Mouse (Mus musculus): Measurements from ENCODE around the gene Crip3. TPM values are rescaled to one million over a fixed set of nuclear protein-coding genes. Genes with fewer than 3 reads are reported as not detected.
A peak's percentile ranks its signal among the peaks of the same experiment; 100 is the strongest.

Gene Crip3
- total and polyA plus RNA-seq, 3 experiments = not detected

GRCm38 (mm10) chr17:46419717-46420116, 9.0 kb upstream of the Crip3 start (continued):
- no peak for TF ChIP-seq TBP (IDR thresholded peaks at IDR 0.05; ENCODE audit: low read depth, low read length)

- Histone ChIP-seq H3K4me3 (ENCODE audit: control insufficient read depth in 1 of 2, insufficient read depth in 1 of 2, low read depth in 2 of 2, low read length in 2 of 2) (no peak overlapping the region), H3K79me2 (ENCODE audit: control insufficient read depth, insufficient read depth, low read length, poor library complexity) (no peaks in the 10 kb centered on the region), H3K27me3 (ENCODE audit: control insufficient read depth in 1 of 2, insufficient read depth in 2 of 2, low read length in 2 of 2) (no peaks in the 10 kb centered on the region), H3K9me3 (replicated peaks; ENCODE audit: insufficient read depth, low read length) (no peaks in the 10 kb centered on the region), H3K4me1 (ENCODE audit: control insufficient read depth in 1 of 2, insufficient read depth in 2 of 2, low read length in 2 of 2) (peaks cover 0 to 2% of the 10 kb centered on the region in 2 experiments; a peak in 1 of 4 replicates), H3K27ac (ENCODE audit: control insufficient read depth, low read depth, low read length) (no peak overlapping the region), H3K36me3 (ENCODE audit: control insufficient read depth in 1 of 2, insufficient read depth in 2 of 2, low read length in 2 of 2) (no peaks in the 10 kb centered on the region), H3K9ac (ENCODE audit: control insufficient read depth, low read depth, low read length, poor library complexity, severe bottlenecking) (no peak overlapping the region)
- TF ChIP-seq MAFK (IDR thresholded peaks at IDR 0.05; ENCODE audit: borderline replicate concordance, low read depth, low read length) (no peak), TAL1 (IDR thresholded peaks at IDR 0.05; ENCODE audit: low read length) (no peak), ETS1 (IDR thresholded peaks at IDR 0.05; ENCODE audit: low read depth, low read length) (no peak), ZMIZ1 (IDR thresholded peaks at IDR 0.05; ENCODE audit: low read depth, low read length) (no peak), ZKSCAN1 (IDR thresholded peaks at IDR 0.05; ENCODE audit: low read depth, low read length) (no peak)
- no peak for DNase-seq (ENCODE audit: low read depth, low spot score)
These were observed 2.2 kb upstream of the Crip3 start for GRCm38 (mm10) chr17:46426496-46426895.

- no peak for DNase-seq (ENCODE audit: low read depth, low spot score)
- H3K27ac ChIP-seq (ENCODE audit: control insufficient read depth, low read depth, low read length) = no peak overlapping the region
- no peaks in the 10 kb centered on the region for H3K36me3 ChIP-seq (ENCODE audit: control insufficient read depth in 1 of 2, insufficient read depth in 2 of 2, low read length in 2 of 2)
- no peaks in the 10 kb centered on the region for H3K4me1 ChIP-seq (ENCODE audit: control insufficient read depth in 1 of 2, insufficient read depth in 2 of 2, low read length in 2 of 2)
- TF ChIP-seq ZC3H11A (IDR thresholded peaks at IDR 0.05; ENCODE audit: low read depth, low read length) = no peak
- TF ChIP-seq CHD2 (IDR thresholded peaks at IDR 0.05; ENCODE audit: low read length) = no peak
- no peak for TF ChIP-seq HCFC1 (IDR thresholded peaks at IDR 0.05; ENCODE audit: low read depth, low read length)
- no peak for TF ChIP-seq ETS1 (IDR thresholded peaks at IDR 0.05; ENCODE audit: low read depth, low read length)
- TF ChIP-seq USF1 (IDR thresholded peaks at IDR 0.05; ENCODE audit: low read depth, low read length) = no peak
- H3K79me2 ChIP-seq (ENCODE audit: control insufficient read depth, insufficient read depth, low read length, poor library complexity) = no peaks in the 10 kb centered on the region
- no peaks in the 10 kb centered on the region for H3K9me3 ChIP-seq (replicated peaks; ENCODE audit: insufficient read depth, low read length)
- no peak overlapping the region for H3K4me3 ChIP-seq (ENCODE audit: control insufficient read depth in 1 of 2, insufficient read depth in 1 of 2, low read depth in 2 of 2, low read length in 2 of 2)
- no peak overlapping the region for H3K9ac ChIP-seq (ENCODE audit: control insufficient read depth, low read depth, low read length, poor library complexity, severe bottlenecking)
- H3K27me3 ChIP-seq (ENCODE audit: control insufficient read depth in 1 of 2, insufficient read depth in 2 of 2, low read length in 2 of 2) = no peaks in the 10 kb centered on the region
These were observed 4.9 kb downstream of the Crip3 start for GRCm38 (mm10) chr17:46433627-46434026.

GRCm38 (mm10) chr17:46436672-46437366, 8.1 kb downstream of the Crip3 start:
- DNase-seq (ENCODE audit: low read depth, low spot score) = no peak
- no peaks in the 10 kb centered on the region for H3K27me3 ChIP-seq (ENCODE audit: control insufficient read depth in 1 of 2, insufficient read depth in 2 of 2, low read length in 2 of 2)
- no peak overlapping the region for H3K9ac ChIP-seq (ENCODE audit: control insufficient read depth, low read depth, low read length, poor library complexity, severe bottlenecking)

More at GRCm38 (mm10) chr17:46436672-46437366, 8.1 kb downstream of the Crip3 start:
- H3K36me3 ChIP-seq (ENCODE audit: control insufficient read depth in 1 of 2, insufficient read depth in 2 of 2, low read length in 2 of 2) = no peaks in the 10 kb centered on the region
- H3K9me3 ChIP-seq (replicated peaks; ENCODE audit: insufficient read depth, low read length) = no peaks in the 10 kb centered on the region
- H3K79me2 ChIP-seq (ENCODE audit: control insufficient read depth, insufficient read depth, low read length, poor library complexity) = no peaks in the 10 kb centered on the region
- H3K4me3 ChIP-seq (ENCODE audit: control insufficient read depth in 1 of 2, insufficient read depth in 1 of 2, low read depth in 2 of 2, low read length in 2 of 2) = no peak overlapping the region
- no peak overlapping the region for H3K27ac ChIP-seq (ENCODE audit: control insufficient read depth, low read depth, low read length)
- TF ChIP-seq TCF12 (IDR thresholded peaks at IDR 0.05; ENCODE audit: low read depth, low read length) = no peak
- TF ChIP-seq MAFK (IDR thresholded peaks at IDR 0.05; ENCODE audit: borderline replicate concordance, low read depth, low read length) = no peak
- no peak for TF ChIP-seq MAX (IDR thresholded peaks at IDR 0.05; ENCODE audit: low read length)
- peak; percentile 33 for TF ChIP-seq SMC3 (IDR thresholded peaks at IDR 0.05; ENCODE audit: low read depth, low read length)
- peak in 2 of 3 experiments; percentile 35 to 48; a peak in 4 of 6 replicates for TF ChIP-seq CTCF (IDR thresholded peaks at IDR 0.05 in 2 of 3, conservative IDR thresholded peaks at IDR 0.05 in 1 of 3; ENCODE audit: control insufficient read depth in 1 of 3, insufficient read depth in 1 of 3, low read depth in 2 of 3, low read length in 3 of 3, poor library complexity in 1 of 3, severe bottlenecking in 1 of 3)
- TF ChIP-seq NRF1 (IDR thresholded peaks at IDR 0.05; ENCODE audit: insufficient read depth, low read depth, low read length, poor library complexity, severe bottlenecking) = no peak
- H3K4me1 ChIP-seq (ENCODE audit: control insufficient read depth in 1 of 2, insufficient read depth in 2 of 2, low read length in 2 of 2) = no peaks in the 10 kb centered on the region
